Mouse (Mus musculus) neural tube, embryonic 15.5 days (tissue): ENCODE measurements at regions not wholly inside any gene's neighbourhood (a gene's known extent, or its start where the extent isn't known, plus 50 kb on each side); places are given as distances from the start of the nearest gene placed in this dataset.

ENCODE experiments used
- ATAC-seq: fragments of 200-750 bp; cut with Nextera tagmentation; 2 replicates; pipeline ENCODE4 v1.8.0; 2017; ENCODE audit warnings: mild to moderate bottlenecking, moderate TSS enrichment, moderate library complexity; ENCODE audit not compliant: low FRiP score
- H3K27ac ChIP-seq: fragments of 300-500 bp; sonication (generic); replicated peaks from 2 replicates; pipeline ENCODE4 v1.5.1; 2015; ENCODE audit warnings: mild to moderate bottlenecking, inconsistent platforms
- H3K27me3 ChIP-seq: fragments of 300-500 bp; sonication (generic); replicated peaks from 2 replicates; pipeline ENCODE4 v1.6.1; 2015; ENCODE audit warnings: inconsistent platforms
- H3K36me3 ChIP-seq: fragments of 300-500 bp; sonication (generic); 2 replicates; pipeline ENCODE4 v1.6.1; 2015; ENCODE audit warnings: inconsistent platforms
- H3K4me1 ChIP-seq: fragments of 300-500 bp; sonication (generic); 2 replicates; pipeline ENCODE4 v1.6.1; 2015; ENCODE audit warnings: inconsistent platforms
- H3K4me2 ChIP-seq: fragments of 300-500 bp; sonication (generic); 2 replicates; pipeline ENCODE4 v1.6.1; 2015; ENCODE audit warnings: inconsistent platforms, mild to moderate bottlenecking, moderate library complexity
- H3K4me3 ChIP-seq: fragments of 300-500 bp; sonication (generic); replicated peaks from 2 replicates; pipeline ENCODE4 v1.5.1; 2015; ENCODE audit warnings: mild to moderate bottlenecking, inconsistent platforms
- H3K9ac ChIP-seq: fragments of 300-500 bp; sonication (generic); replicated peaks from 2 replicates; pipeline ENCODE4 v1.6.1; 2015; ENCODE audit warnings: mild to moderate bottlenecking, inconsistent platforms
- H3K9me3 ChIP-seq: fragments of 300-500 bp; sonication (generic); replicated peaks from 2 replicates; pipeline ENCODE4 v1.6.1; 2016; ENCODE audit warnings: inconsistent platforms
- WGBS: fragments of 180-500 bp; shearing (Covaris S2); methylation state at CpG from one replicate; pipeline ENCODE4 v1.1.7; 2015; ENCODE audit warnings: mixed read lengths; 5-methylcytosine and 5-hydroxymethylcytosine counted together

DNA sequence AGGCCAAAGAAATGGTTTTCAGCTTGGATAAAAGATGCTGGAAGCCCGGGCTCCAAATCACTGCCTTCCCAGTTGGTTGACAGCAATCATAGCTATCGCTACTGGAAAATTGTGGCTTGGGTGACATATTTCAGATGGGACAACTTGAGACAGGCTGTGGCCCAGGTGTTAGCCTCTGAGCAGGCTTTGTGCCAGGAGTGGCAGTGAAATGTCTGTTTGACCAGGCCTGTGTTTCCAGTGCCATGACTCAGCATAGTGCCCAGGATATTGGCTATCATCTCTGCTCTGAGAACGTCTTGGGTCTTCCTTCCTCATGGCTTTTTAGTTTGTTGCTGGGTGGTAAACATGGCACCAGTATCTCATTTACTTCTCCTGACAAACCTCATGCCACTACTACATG is 266.9 kb downstream of the Emp1 start:
- ATAC-seq, result no peak
- H3K36me3 ChIP-seq, result no peaks in the 10 kb centered on the region
- 60% methylated on average over 3 of the region's 3 CpGs for WGBS
- 0 out of 2 replicates have a peak, but pooled peaks cover 2% of the 10 kb centered on the region for H3K4me1 ChIP-seq
- H3K9me3 ChIP-seq, result 0 out of 2 replicates have a peak, but pooled peaks cover 6% of the 10 kb centered on the region
- no peaks in the 10 kb centered on the region for H3K27me3 ChIP-seq
- no peak overlapping the region for H3K4me2 ChIP-seq
- H3K4me3 ChIP-seq, result no peak overlapping the region
- no peak overlapping the region for H3K9ac ChIP-seq
- no peak overlapping the region for H3K27ac ChIP-seq

DNA sequence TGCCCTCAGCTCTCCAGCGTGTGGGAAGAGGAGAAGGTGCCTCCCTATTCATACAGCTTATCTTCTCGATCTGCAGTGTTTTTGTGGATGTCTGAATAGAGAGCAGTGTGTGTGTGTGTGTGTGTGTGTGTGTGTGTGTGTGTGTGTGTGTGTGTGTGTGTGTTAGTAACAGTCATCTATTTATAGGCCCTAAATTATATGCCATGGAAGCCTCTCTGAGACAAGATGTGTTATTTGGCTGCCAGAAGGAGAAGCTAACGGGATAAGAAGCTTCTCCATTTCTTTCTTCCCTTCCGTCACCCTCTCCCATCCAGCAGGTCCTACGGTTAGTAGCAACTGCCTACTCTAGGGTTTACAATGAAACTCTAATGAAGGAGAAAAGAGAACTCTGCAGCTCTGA is 270.3 kb downstream of the Emp1 start:
- Histone ChIP-seq H3K27me3 (no peaks in the 10 kb centered on the region), H3K9me3 (0 out of 2 replicates have a peak, but pooled peaks cover 6% of the 10 kb centered on the region)
- 84% methylated on average over 5 of the region's 5 CpGs for WGBS

DNA sequence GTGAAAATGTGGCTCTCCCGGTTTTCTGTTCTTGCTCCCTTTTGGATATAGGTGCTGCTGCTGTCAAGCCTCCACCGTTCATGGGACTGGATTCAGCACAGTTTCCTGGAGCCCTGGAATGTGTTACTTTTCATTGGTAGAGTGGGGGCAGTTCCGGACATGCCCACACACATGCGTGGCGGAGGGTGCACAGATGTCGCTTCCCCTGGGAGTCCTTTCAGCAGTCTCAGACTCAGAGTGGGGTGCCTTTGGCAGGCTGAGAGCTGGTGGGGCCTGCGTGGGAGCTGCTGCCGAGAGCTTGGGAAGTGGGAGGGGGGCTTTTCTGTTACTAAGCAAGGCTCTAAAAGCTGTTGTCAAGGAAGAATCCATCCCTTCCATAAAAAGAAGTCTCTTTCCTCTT is 274.3 kb downstream of the Emp1 start:
- Histone ChIP-seq H3K27me3 (no peaks in the 10 kb centered on the region), H3K4me1 (no peaks in the 10 kb centered on the region), H3K9me3 (no peaks in the 10 kb centered on the region), H3K4me3 (no peak overlapping the region), H3K9ac (no peak overlapping the region), H3K4me2 (no peak overlapping the region), H3K36me3 (no peaks in the 10 kb centered on the region), H3K27ac (no peak overlapping the region)
- 65% methylated on average over 8 of the region's 8 CpGs for WGBS
- ATAC-seq, result no peak

More for the DNA sequence above, 270.3 kb downstream of the Emp1 start:
- Histone ChIP-seq H3K4me3 (no peak overlapping the region), H3K36me3 (no peaks in the 10 kb centered on the region), H3K4me2 (no peak overlapping the region), H3K27ac (no peak overlapping the region), H3K9ac (no peak overlapping the region), H3K4me1 (0 out of 2 replicates have a peak, but pooled peaks cover 2% of the 10 kb centered on the region)
- no peak for ATAC-seq

DNA sequence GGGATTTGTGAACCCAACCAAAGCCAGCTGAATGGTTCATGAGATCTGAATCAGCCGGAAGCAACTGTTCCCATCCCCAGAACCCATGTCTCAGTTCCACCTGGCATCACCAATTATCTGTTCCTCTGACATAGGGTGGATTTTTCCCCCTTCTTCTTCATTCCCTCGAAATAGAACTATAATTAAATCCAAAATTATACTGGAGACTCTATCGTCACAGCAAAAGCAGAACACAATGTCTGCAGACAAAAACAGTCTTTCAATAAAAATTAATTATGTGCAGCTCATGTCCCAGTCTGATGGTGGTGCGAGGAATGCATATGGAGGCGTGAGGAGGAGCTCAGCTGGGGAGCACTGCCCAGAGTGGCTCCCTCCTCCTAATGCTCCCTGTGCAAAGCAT is 280.4 kb downstream of the Emp1 start:
- WGBS, result 82% methylated on average over 5 of the region's 5 CpGs
- no peaks in the 10 kb centered on the region for H3K9me3 ChIP-seq
- no peak overlapping the region for H3K9ac ChIP-seq
- no peaks in the 10 kb centered on the region for H3K4me1 ChIP-seq
- H3K36me3 ChIP-seq, result no peaks in the 10 kb centered on the region
- H3K4me2 ChIP-seq, result no peak overlapping the region
- ATAC-seq, result no peak
- H3K27me3 ChIP-seq, result no peaks in the 10 kb centered on the region
- H3K4me3 ChIP-seq, result no peak overlapping the region
- H3K27ac ChIP-seq, result no peak overlapping the region

DNA sequence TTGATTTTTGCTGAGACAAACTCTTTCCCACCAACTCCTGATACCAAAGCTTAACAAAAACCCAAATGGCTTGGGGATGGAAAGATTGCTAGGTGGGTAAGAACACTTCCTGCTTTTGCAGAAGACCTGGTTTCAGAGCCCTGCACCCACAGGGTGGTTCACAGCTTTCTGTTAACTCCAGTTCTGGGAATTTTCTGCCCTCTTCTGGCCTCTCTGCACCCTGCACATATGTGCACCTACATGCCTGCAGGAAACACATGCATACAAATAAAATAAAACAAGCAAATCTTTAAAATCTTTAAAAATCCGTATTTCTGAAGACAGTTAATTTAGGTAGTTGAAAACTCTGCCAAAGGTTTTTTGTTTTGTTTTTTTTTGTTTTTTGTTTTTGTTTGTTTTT is 283.8 kb downstream of the Emp1 start:
- Histone ChIP-seq H3K4me2 (no peak overlapping the region), H3K27ac (no peak overlapping the region), H3K4me3 (no peak overlapping the region), H3K36me3 (no peaks in the 10 kb centered on the region), H3K9me3 (no peaks in the 10 kb centered on the region), H3K9ac (no peak overlapping the region), H3K27me3 (no peaks in the 10 kb centered on the region), H3K4me1 (no peaks in the 10 kb centered on the region)
- 66% methylated on average over 1 of the region's 1 CpGs for WGBS
- ATAC-seq, result no peak

DNA sequence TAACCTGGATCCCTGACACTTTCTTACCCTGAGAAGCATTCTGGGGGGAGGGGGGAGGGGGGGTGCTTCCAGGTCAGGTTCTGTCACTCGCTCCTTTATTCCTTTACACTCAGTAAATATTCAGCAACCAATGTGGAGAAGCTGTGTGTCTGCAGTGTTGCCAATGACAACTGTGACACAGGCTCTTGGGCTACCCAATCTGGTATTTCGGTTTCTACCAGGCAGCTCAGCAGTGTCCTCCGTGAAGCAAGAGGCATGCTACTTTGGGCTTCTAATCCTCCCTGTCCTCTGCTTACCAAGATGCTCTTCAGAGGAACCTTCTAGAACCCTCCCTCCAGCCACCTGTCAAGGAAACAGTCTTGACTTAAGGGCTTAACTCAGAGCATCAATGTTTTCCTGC is 290.7 kb downstream of the Emp1 start:
- Histone ChIP-seq H3K4me3 (no peak overlapping the region), H3K9me3 (no peaks in the 10 kb centered on the region), H3K4me1 (no peaks in the 10 kb centered on the region), H3K36me3 (no peaks in the 10 kb centered on the region), H3K9ac (no peak overlapping the region), H3K27me3 (no peaks in the 10 kb centered on the region), H3K27ac (no peak overlapping the region), H3K4me2 (no peak overlapping the region)
- no peak for ATAC-seq
- WGBS, result 89% methylated on average over 3 of the region's 3 CpGs

DNA sequence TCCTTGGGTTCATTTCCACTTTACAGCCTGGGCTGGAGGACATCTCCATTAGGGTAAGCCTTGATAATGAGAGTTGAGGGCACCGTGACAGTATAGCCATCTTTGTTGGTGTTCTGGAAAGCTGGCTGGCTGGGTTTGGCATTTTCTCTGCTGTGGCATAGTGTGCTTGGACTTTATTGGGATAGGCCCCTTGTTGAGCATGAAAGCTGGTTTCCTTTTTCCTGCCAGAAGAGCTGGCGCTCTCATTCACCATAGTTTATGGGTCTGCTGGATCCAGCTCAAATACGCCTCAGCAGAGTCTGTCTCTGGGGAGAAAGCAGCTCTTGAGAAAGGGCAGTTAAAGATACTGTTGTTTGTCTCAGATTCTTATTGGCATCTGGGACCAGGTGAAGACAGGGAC is 300.0 kb downstream of the Emp1 start:
- no peak overlapping the region for H3K4me3 ChIP-seq
- ATAC-seq, result no peak
- no peaks in the 10 kb centered on the region for H3K36me3 ChIP-seq
- no peak overlapping the region for H3K9ac ChIP-seq
- WGBS, result 65% methylated on average over 3 of the region's 3 CpGs
- no peaks in the 10 kb centered on the region for H3K27me3 ChIP-seq
- no peaks in the 10 kb centered on the region for H3K9me3 ChIP-seq
- H3K27ac ChIP-seq, result no peak overlapping the region
- no peak overlapping the region for H3K4me2 ChIP-seq
- H3K4me1 ChIP-seq, result no peaks in the 10 kb centered on the region; the same call in 1 of the 2 replicates

DNA sequence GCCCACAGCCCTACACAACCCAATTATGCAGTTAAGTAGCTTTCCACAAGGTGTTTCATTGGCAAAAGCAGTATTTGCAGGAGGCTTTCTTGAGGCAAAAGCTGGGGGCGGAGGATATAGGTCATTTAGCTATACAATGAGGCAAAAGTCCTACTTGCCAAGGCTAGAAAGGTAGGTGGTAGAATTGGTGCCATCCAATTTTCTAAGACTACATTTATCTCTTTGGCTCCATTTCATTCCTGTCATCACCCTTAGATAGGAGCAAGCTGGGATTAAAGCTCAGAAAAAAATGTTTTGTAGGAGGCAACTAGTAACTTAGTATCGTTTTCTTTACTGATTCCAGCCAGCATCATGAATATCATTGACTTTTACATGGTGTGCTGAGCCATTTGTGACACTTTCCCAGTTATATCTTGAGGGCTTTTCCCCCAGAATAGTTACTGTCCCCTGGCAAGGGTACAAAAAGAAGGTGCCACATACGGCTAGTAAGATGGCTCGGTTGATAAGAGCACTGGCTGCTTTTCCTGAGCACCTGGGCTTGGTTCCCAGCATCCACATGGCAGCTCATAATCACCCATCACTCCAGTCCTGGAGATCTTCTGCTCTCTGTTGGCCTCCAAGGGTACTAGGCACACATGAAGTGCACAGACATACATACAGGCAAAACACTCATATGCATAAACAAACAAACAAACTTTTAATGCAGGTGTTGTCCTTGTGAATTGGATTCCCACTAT is 300.6 kb downstream of the Emp1 start:
- Histone ChIP-seq H3K4me3 (no peak overlapping the region), H3K9me3 (no peaks in the 10 kb centered on the region), H3K4me2 (no peak overlapping the region), H3K36me3 (no peaks in the 10 kb centered on the region), H3K4me1 (no peaks in the 10 kb centered on the region; the same call in 1 of the 2 replicates), H3K9ac (no peak overlapping the region), H3K27me3 (no peaks in the 10 kb centered on the region), H3K27ac (no peak overlapping the region)
- no peak for ATAC-seq
- WGBS, result 86% methylated on average over 4 of the region's 4 CpGs
